Mouse (Mus musculus) small intestine, adult 2 months (tissue): Measurements from ENCODE around the gene Bcl2l11. TPM values are rescaled to one million over a fixed set of nuclear protein-coding genes. Genes with fewer than 3 reads are reported as not detected.
A peak's percentile ranks its signal among the peaks of the same experiment; 100 is the strongest.

Experiments used
- H3K27ac ChIP-seq: fragments of 200-500 bp; 2 replicates; pipeline ENCODE4 v1.5.1; 2012; ENCODE audit warnings: low read depth, low read length, control low read depth, inconsistent platforms; ENCODE audit not compliant: insufficient read depth
- H3K27me3 ChIP-seq: fragments of 200-500 bp; 2 replicates; pipeline ENCODE4 v1.6.1; 2012; ENCODE audit warnings: mild to moderate bottlenecking, moderate library complexity, low read length, inconsistent platforms; ENCODE audit not compliant: control insufficient read depth, insufficient read depth
- H3K36me3 ChIP-seq: fragments of 200-500 bp; 2 replicates; pipeline ENCODE4 v1.6.1; 2012; ENCODE audit warnings: mild to moderate bottlenecking, low read length, control low read depth, inconsistent platforms; ENCODE audit not compliant: control insufficient read depth, insufficient read depth
- H3K4me1 ChIP-seq: fragments of 200-500 bp; 2 replicates; pipeline ENCODE4 v1.6.1; 2012; ENCODE audit warnings: low read length, inconsistent platforms, mixed read lengths; ENCODE audit not compliant: control insufficient read depth, insufficient read depth, insufficient read length
- H3K4me3 ChIP-seq: fragments of 200-500 bp; 2 replicates; pipeline ENCODE4 v1.5.1; 2012; ENCODE audit warnings: low read depth, mild to moderate bottlenecking, control low read depth, inconsistent platforms, low read length, moderate library complexity
- CTCF ChIP-seq: fragments of 200-500 bp; IDR thresholded peaks from 2 replicates; pipeline ENCODE4 v1.5.1; 2012; ENCODE audit warnings: low read depth, mild to moderate bottlenecking, control low read depth, inconsistent platforms, low read length, moderate library complexity, mixed read lengths; ENCODE audit not compliant: insufficient replicate concordance, insufficient read length; ENCODE audit errors: extremely low read depth
- POLR2A ChIP-seq: fragments of 200-500 bp; IDR thresholded peaks from 2 replicates; pipeline ENCODE4 v1.6.1; 2012; ENCODE audit warnings: low read depth, mild to moderate bottlenecking, control low read depth, inconsistent platforms, low read length, moderate library complexity
- WGBS: fragments of 180-500 bp; shearing (Covaris S2); methylation state at CpG from one replicate; pipeline ENCODE4 v1.1.7; 2018; 5-methylcytosine and 5-hydroxymethylcytosine counted together
- polyA plus RNA-seq: library from polyadenylated mRNA; depleted of rRNA; stranded (reverse); fragments of >200 nt; gene quantifications from 2 replicates; pipeline ENCODE4 v1.2.3, GENCODE M21; 2012

Gene Bcl2l11
- polyA plus RNA-seq, 1 experiment, result 7.4 TPM

DNA sequence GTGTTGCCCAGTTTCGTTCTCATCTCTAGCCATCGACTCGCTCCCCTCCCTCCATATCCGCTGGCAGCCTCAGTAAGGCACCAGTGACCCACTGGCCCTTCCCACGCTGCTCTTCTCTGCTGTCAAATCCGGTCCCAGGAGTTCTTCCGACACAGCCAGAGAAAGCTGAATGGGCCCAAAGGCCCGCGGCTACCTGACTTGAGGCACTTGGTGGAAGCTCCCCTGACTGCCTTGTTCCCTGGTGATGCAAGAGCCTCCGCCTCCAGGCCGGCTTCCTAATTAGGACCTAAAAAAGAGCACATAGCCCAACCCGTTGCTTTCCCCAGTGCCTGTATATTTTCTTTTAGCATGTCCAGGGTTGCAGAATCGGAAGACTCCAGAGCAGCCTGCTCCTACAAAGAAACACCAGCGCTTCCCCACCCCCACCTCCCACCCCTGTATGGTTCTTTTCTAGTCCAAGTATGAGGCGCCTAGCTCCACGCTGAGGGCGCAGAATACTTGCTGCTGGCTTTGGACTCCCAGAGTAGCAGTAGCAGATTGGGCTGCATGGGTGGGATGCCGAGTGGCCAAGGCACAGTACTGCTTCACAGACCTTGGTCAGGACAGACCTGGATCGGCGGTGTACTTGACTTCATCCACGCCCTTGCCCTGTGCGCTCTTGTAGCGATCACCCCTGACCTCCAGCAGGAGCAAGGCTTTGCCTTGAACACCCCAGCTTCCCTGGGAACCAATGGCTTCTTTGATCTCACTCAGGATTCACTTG lies 1.7 kb upstream of the Bcl2l11 start:
- H3K27me3 ChIP-seq, result no peaks in the 10 kb centered on the region
- 20% methylated on average over 23 of the region's 23 CpGs for WGBS
- no peak for TF ChIP-seq POLR2A
- peak overlapping the region; percentile 43 for H3K4me3 ChIP-seq
- H3K36me3 ChIP-seq, result no peaks in the 10 kb centered on the region; the same call in 1 of the 2 replicates
- H3K4me1 ChIP-seq, result peaks cover 14% of the 10 kb centered on the region
- H3K27ac ChIP-seq, result no peak overlapping the region

DNA sequence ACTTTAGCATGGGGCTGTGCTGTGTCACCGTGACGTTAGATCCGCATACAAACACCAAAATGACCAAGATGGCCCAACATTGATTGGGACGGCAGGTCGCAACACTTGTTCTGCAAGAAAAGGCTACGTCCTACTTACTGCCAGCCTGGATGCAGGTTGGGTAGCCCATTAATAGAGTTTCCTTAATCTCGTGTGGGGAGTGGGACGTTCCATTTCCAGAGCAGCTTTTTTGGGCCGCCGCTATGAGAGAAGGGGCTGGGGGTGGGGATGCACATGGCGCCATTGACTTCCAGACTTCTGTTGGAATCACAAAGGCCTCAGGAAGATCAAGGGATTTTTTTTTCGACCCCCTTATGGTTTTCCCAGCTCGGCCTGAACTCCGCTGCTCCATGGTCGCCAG lies 1.1 kb upstream of the Bcl2l11 start:
- Histone ChIP-seq H3K27me3 (no peaks in the 10 kb centered on the region), H3K4me3 (peak overlapping the region; percentile 83), H3K4me1 (peaks cover 14% of the 10 kb centered on the region), H3K36me3 (peaks cover 2% of the 10 kb centered on the region), H3K27ac (no peak overlapping the region)
- TF ChIP-seq POLR2A, result no peak
- no peak for TF ChIP-seq CTCF
- 47% methylated on average over 15 of the region's 15 CpGs for WGBS

GRCm38 (mm10) chr2:128126591-128127051 lies 783 bp downstream of the Bcl2l11 start:
- H3K27me3 ChIP-seq, result no peaks in the 10 kb centered on the region
- under 1% methylated on average over 35 of the region's 35 CpGs for WGBS
- peaks cover 14% of the 10 kb centered on the region for H3K4me1 ChIP-seq
- peaks cover 9% of the 10 kb centered on the region for H3K36me3 ChIP-seq
- TF ChIP-seq CTCF (no peak), POLR2A (no peak)
- H3K4me3 ChIP-seq, result peak overlapping the region; percentile 83
- H3K27ac ChIP-seq, result no peak overlapping the region

DNA sequence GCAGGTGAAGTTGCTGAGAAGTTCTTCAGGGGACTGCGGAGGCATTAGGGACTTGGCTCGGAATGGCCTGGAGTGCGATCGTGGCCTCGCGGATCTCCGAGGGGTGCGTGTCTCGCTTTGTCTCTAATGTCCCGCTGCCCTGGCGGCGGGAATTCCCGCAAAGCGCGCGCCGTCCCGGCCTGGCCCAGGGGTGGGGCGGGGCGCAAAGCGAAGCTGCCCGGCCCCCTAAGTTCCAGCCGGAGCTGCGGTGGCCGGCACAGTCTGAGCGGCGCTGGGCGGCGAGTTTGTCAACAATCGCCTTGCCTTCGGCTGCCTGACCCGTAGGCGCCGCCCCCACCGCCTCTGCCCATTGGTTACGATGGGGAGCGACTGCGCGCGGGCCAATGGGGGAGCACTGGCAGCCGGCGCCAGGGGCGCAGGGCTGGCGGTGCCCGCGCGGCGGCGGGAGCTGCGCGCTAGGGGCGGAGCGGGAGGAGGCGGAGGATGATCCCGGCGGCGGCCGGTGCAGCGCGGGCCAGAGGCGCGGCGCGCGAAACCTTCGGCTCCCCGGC lies 1.4 kb downstream of the Bcl2l11 start:
- Histone ChIP-seq H3K27ac (peak overlapping the region; percentile 84), H3K36me3 (peaks cover 12% of the 10 kb centered on the region), H3K4me3 (peak overlapping the region; percentile 83), H3K4me1 (peaks cover 14% of the 10 kb centered on the region), H3K27me3 (no peaks in the 10 kb centered on the region)
- TF ChIP-seq POLR2A (0 out of 2 replicates have a peak, but pooled peaks have one; percentile 51), CTCF (no peak)
- WGBS, result under 1% methylated on average over 60 of the region's 67 CpGs

DNA sequence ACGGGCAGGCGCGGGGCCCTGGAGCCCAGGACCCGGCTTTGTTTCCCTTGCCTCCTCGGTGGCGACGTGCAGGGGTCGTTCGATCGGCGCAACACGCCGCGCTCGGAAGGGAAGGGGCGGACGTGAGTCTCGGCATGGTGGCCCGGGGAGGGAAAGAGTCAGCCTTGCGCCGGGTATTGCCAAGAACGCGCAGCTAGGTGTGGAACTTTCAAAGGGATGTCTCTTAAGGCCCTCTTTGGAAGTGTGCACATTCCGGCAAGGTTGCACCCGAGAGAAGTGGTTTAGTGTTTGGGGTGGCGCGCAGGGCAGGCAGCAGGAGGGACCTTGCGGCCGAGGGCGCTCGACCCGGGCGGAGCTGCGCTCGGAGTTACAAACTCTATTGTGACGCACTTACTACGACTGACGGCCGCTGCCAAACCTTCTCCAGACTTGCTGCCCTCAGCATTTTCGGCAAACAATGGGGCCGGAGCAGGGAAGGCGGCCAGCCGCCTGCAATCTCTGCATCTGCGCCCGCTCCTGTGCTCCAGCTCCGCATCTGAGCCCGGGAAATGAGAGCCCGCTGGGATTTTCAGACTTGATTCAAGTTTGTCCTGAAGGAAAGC lies 2.0 kb downstream of the Bcl2l11 start:
- H3K27me3 ChIP-seq, result no peaks in the 10 kb centered on the region
- peak overlapping the region; percentile 83 for H3K4me3 ChIP-seq
- TF ChIP-seq CTCF, result no peak
- no peak for TF ChIP-seq POLR2A
- peaks cover 12% of the 10 kb centered on the region for H3K36me3 ChIP-seq
- under 1% methylated on average over 48 of the region's 48 CpGs for WGBS
- peak overlapping the region; percentile 84 for H3K27ac ChIP-seq
- H3K4me1 ChIP-seq, result peaks cover 11% of the 10 kb centered on the region

GRCm38 (mm10) chr2:128128532-128128931 lies 2.7 kb downstream of the Bcl2l11 start:
- H3K27ac ChIP-seq, result no peak overlapping the region
- H3K4me3 ChIP-seq, result no peak overlapping the region
- peaks cover 8% of the 10 kb centered on the region for H3K4me1 ChIP-seq
- 80% methylated on average over 10 of the region's 10 CpGs for WGBS
- TF ChIP-seq POLR2A, result no peak
- TF ChIP-seq CTCF, result no peak
- H3K36me3 ChIP-seq, result peaks cover 12% of the 10 kb centered on the region
- H3K27me3 ChIP-seq, result no peaks in the 10 kb centered on the region

- Histone ChIP-seq H3K27me3 (no peaks in the 10 kb centered on the region), H3K27ac (no peak overlapping the region), H3K36me3 (peaks cover 18% of the 10 kb centered on the region), H3K4me3 (no peak overlapping the region), H3K4me1 (no peaks in the 10 kb centered on the region)
- WGBS, result 89% methylated on average over 11 of the region's 11 CpGs
- TF ChIP-seq CTCF (no peak), POLR2A (no peak)
These were observed 5.7 kb downstream of the Bcl2l11 start for GRCm38 (mm10) chr2:128131503-128131902.
